Mouse (Mus musculus) hematopoietic stem cell, adult 5-6 weeks (primary cell): Measurements from ENCODE around the gene Selenop. TPM values are rescaled to one million over a fixed set of nuclear protein-coding genes. Genes with fewer than 3 reads are reported as not detected.

ENCODE experiments used
- ATAC-seq, 2 experiments: fragments of 125-278 bp in 1 of 2; replicated peaks in 1 of 2; 2 replicates each; pipeline ENCODE4 v1.8.0; 2016 to 2017; ENCODE audit warnings: inconsistent platforms in 2 of 2, mild to moderate bottlenecking in 2 of 2, moderate number of reproducible peaks in 2 of 2, low read depth in 1 of 2, moderate TSS enrichment in 1 of 2; ENCODE audit not compliant: low FRiP score in 2 of 2, poor library complexity in 2 of 2, severe bottlenecking in 2 of 2, insufficient read depth in 1 of 2, low TSS enrichment in 1 of 2
- total RNA-seq: library from RNA; stranded (forward); fragments of 172-1452, 232-1000 nt; gene quantifications from 2 replicates; pipeline ENCODE4 v1.2.3, GENCODE M21; 2017

Selenop gene
- total RNA-seq, 1 experiment from 2014 or later: 184 TPM

- 0 out of 4 replicates have a peak, but pooled peaks have one; percentile 12 to 25 for ATAC-seq
These were observed 4.1 kb upstream of the Selenop start for GRCm38 (mm10) chr15:3264293-3264692.

- 0 out of 4 replicates have a peak, but pooled peaks of 1 of the 2 experiments have one; percentile 20 for ATAC-seq
These were observed 3.5 kb upstream of the Selenop start for GRCm38 (mm10) chr15:3264828-3265227.

GRCm38 (mm10) chr15:3269496-3269895 lies 1.1 kb downstream of the Selenop start:
- no peak for ATAC-seq

GRCm38 (mm10) chr15:3269996-3270645 lies 1.8 kb downstream of the Selenop start:
- peak; percentile 28 to 46 for ATAC-seq

GRCm38 (mm10) chr15:3270646-3271077 lies 2.3 kb downstream of the Selenop start:
- peak; percentile 91 to 92 for ATAC-seq

GRCm38 (mm10) chr15:3271216-3271615 lies 2.9 kb downstream of the Selenop start:
- peak in 1 of 2 experiments; percentile 29; a peak in 2 of 4 replicates for ATAC-seq

GRCm38 (mm10) chr15:3273191-3273590 lies 4.8 kb downstream of the Selenop start:
- ATAC-seq: no peak

- no peak for ATAC-seq
These were observed 9.0 kb downstream of the Selenop start for GRCm38 (mm10) chr15:3277391-3277790.

- ATAC-seq: no peak
These were observed 10.9 kb downstream of the Selenop start for GRCm38 (mm10) chr15:3279242-3279641.

GRCm38 (mm10) chr15:3281216-3281615 lies 12.9 kb downstream of the Selenop start:
- ATAC-seq: no peak

GRCm38 (mm10) chr15:3281737-3282136 lies 13.4 kb downstream of the Selenop start:
- no peak for ATAC-seq

- no peak for ATAC-seq
These were observed 17.7 kb downstream of the Selenop start for GRCm38 (mm10) chr15:3286032-3286431.

GRCm38 (mm10) chr15:3290435-3290834 lies 22.1 kb downstream of the Selenop start:
- peak in 1 of 2 experiments; percentile 10; a peak in 1 of 4 replicates for ATAC-seq

- peak; percentile 25 to 46 for ATAC-seq
These were observed 25.1 kb downstream of the Selenop start for GRCm38 (mm10) chr15:3293477-3293876.

- ATAC-seq: no peak
These were observed 27.6 kb downstream of the Selenop start for GRCm38 (mm10) chr15:3295986-3296385.

- no peak for ATAC-seq
These were observed 29.3 kb downstream of the Selenop start for GRCm38 (mm10) chr15:3297615-3298014.

- no peak for ATAC-seq
These were observed 32.2 kb downstream of the Selenop start for GRCm38 (mm10) chr15:3300361-3301100.

- no peak for ATAC-seq
These were observed 35.1 kb downstream of the Selenop start, which contains the start of gene Ccdc152 for GRCm38 (mm10) chr15:3303426-3303825. Gene Ccdc152 (minus strand): TSS chr15:3303526.
